Mouse (Mus musculus) forebrain, embryonic 14.5 days (tissue): ENCODE data around the gene Pdcd1lg2. TPM values are rescaled to one million over a fixed set of nuclear protein-coding genes. Genes with fewer than 3 reads are reported as not detected.

Experiments used
- ATAC-seq: fragments of 200-750 bp; cut with Nextera tagmentation; 2 replicates; pipeline ENCODE4 v1.8.0; 2017; ENCODE audit warnings: mild to moderate bottlenecking, moderate library complexity
- DNase-seq: peaks from one replicate; pipeline ENCODE4 v3.0.0-alpha.2; 2015; ENCODE audit warnings: low spot score
- H3K27ac ChIP-seq: fragments of 300-500 bp; sonication (generic); 2 replicates; pipeline ENCODE4 v1.5.1; 2014; ENCODE audit warnings: low read depth, mild to moderate bottlenecking, control low read depth, low read length, moderate library complexity
- H3K27me3 ChIP-seq: fragments of 300-500 bp; sonication (generic); replicated peaks from 2 replicates; pipeline ENCODE4 v1.6.1; 2014; ENCODE audit warnings: low read length, control low read depth, mixed read lengths; ENCODE audit not compliant: control insufficient read depth, insufficient read depth
- H3K36me3 ChIP-seq: fragments of 300-500 bp; sonication (generic); 2 replicates; pipeline ENCODE4 v1.6.1; 2014; ENCODE audit warnings: low read length, control low read depth; ENCODE audit not compliant: control insufficient read depth, insufficient read depth
- H3K4me1 ChIP-seq: fragments of 300-500 bp; sonication (generic); 2 replicates; pipeline ENCODE4 v1.6.1; 2014; ENCODE audit warnings: antibody characterized with exemption, low read length, control low read depth; ENCODE audit not compliant: control insufficient read depth, insufficient read depth
- H3K4me2 ChIP-seq: fragments of 300-500 bp; sonication (generic); 2 replicates; pipeline ENCODE4 v1.6.1; 2014; ENCODE audit warnings: mild to moderate bottlenecking, control low read depth, low read length
- H3K4me3 ChIP-seq: fragments of 300-500 bp; sonication (generic); 2 replicates; pipeline ENCODE4 v1.5.1; 2014; ENCODE audit warnings: low read depth, low read length, control low read depth
- H3K9ac ChIP-seq: fragments of 300-500 bp; sonication (generic); 2 replicates; pipeline ENCODE4 v1.6.1; 2014; ENCODE audit warnings: mild to moderate bottlenecking, low read length, control low read depth, moderate library complexity
- H3K9me3 ChIP-seq: fragments of 300-500 bp; sonication (generic); replicated peaks from 2 replicates; pipeline ENCODE4 v1.6.1; 2016; ENCODE audit warnings: low read length, control low read depth, mixed read lengths; ENCODE audit not compliant: control insufficient read depth
- WGBS: fragments of 180-500 bp; shearing (Covaris S2); extraction: QIAGEN DNeasy Blood & Tissue Kit; methylation state at CpG from one replicate; pipeline ENCODE4 v1.1.7; 2014; 5-methylcytosine and 5-hydroxymethylcytosine counted together
- polyA plus RNA-seq: library from polyadenylated mRNA; unstranded; fragments of >200 nt; fragmentation: Nextera tagmentation; extraction: Ambion mirVana; gene quantifications from 2 replicates; pipeline ENCODE4 v1.2.1, GENCODE M21; 2014

The Pdcd1lg2 gene
- polyA plus RNA-seq, 1 experiment from 2014 or later, result not detected

DNA sequence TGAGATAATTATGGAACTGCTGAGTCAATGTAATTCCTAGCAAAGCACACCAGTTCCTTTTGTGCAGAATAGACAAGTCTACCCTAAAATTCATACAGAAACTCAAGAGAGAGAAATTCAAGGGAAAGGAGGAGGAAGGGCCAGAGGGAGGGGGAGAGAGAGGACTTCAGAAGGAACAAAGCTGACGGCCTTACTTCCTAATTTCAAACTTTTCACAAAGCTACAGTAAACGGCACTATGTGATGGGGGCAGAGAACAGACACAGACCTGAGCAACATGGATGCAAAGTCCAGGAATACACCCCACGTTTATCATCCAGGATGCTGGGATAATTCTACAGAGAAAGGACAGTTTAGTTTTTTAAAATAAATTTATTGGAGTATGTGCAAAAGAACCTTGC lies 8.8 kb downstream of the Pdcd1lg2 start:
- H3K36me3 ChIP-seq, result no peaks in the 10 kb centered on the region
- 70% methylated on average over 3 of the region's 3 CpGs for WGBS
- H3K27me3 ChIP-seq, result no peaks in the 10 kb centered on the region
- no peak overlapping the region for H3K27ac ChIP-seq
- H3K9me3 ChIP-seq, result no peaks in the 10 kb centered on the region
- no peak for DNase-seq
- no peak overlapping the region for H3K4me3 ChIP-seq
- ATAC-seq, result no peak
- H3K4me2 ChIP-seq, result no peak overlapping the region
- no peak overlapping the region for H3K9ac ChIP-seq
- no peaks in the 10 kb centered on the region for H3K4me1 ChIP-seq

DNA sequence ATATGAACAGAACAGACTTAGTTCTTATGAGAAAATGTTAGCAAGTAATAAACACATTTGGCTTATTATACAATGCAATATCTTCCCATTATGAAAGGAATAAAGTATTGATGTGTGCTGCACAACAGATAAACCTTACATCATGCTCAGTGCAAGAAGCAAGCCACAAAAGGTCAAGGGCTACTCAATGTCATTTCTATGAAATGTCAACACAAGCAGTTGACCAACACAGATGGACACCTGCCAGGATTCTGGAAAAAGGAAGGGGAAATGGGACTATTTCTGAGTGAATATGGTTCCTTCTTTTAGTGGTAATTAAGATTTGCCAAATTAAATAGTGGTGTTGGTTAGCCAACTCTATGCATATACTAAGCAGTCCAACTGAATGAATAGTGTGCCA lies 9.2 kb downstream of the Pdcd1lg2 start:
- Histone ChIP-seq H3K27ac (no peak overlapping the region), H3K4me2 (no peak overlapping the region), H3K36me3 (no peaks in the 10 kb centered on the region), H3K9me3 (no peaks in the 10 kb centered on the region), H3K4me1 (no peaks in the 10 kb centered on the region), H3K9ac (no peak overlapping the region), H3K27me3 (no peaks in the 10 kb centered on the region), H3K4me3 (no peak overlapping the region)
- DNase-seq, result no peak
- no peak for ATAC-seq

DNA sequence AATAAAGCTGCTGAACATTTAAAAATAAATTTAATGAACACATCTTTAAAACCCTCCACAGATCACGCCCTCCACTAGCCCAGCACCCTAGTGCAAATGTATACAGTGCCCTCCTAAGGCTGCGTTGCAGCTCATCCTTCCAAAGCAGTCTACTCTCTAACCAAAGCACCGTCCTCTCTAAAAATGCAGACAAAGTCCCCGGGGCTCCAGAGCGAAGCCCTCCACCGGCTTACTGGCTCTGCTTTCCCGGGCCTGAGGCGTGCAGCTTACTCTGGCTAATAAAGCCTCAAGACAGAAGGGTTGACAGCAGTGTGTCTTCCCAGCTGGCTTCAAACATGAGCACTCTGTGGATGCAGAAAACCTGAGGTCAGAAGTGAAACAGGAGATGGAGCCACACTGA lies 9.7 kb downstream of the Pdcd1lg2 start:
- H3K27me3 ChIP-seq, result no peaks in the 10 kb centered on the region
- DNase-seq (no peak), ATAC-seq (no peak)
- no peak overlapping the region for H3K4me2 ChIP-seq
- H3K4me3 ChIP-seq, result no peak overlapping the region
- 87% methylated on average over 8 of the region's 8 CpGs for WGBS
- no peaks in the 10 kb centered on the region for H3K4me1 ChIP-seq
- H3K9ac ChIP-seq, result no peak overlapping the region
- H3K36me3 ChIP-seq, result no peaks in the 10 kb centered on the region
- no peaks in the 10 kb centered on the region for H3K9me3 ChIP-seq
- no peak overlapping the region for H3K27ac ChIP-seq

DNA sequence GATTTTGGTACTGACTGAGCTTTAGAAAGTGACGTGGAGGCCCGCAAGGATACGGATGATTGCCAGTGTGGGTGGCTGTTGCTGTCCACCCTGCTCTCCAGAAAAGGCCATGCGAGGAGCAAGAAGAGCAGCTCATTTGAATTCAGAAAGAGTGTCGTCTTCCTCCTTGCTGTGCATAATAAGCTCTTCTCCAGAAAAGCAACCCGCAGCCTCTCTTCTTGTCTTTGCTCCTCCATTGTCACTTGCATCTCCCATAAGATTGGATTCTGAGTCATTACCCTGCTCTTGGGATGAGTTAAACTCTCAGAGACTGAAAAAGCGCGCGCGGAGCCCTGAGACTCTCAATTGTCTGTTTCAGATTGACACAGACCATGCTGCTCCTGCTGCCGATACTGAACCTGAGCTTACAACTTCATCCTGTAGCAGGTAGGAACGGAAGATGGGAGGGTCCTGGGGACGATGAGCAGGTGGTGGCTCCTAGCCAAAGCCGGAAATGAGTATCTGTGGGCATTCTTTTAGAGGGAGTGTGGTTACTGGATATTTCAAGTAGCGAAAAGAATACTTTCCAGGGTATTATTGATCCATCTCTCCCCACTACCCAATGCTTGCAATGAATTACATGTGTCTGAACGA lies 11.4 kb downstream of the Pdcd1lg2 start:
- ATAC-seq (no peak), DNase-seq (no peak)
- Histone ChIP-seq H3K27me3 (no peaks in the 10 kb centered on the region), H3K4me3 (no peak overlapping the region), H3K4me1 (no peaks in the 10 kb centered on the region), H3K4me2 (no peak overlapping the region), H3K36me3 (no peaks in the 10 kb centered on the region), H3K9me3 (no peaks in the 10 kb centered on the region), H3K27ac (no peak overlapping the region), H3K9ac (no peak overlapping the region)
- WGBS, result 82% methylated on average over 16 of the region's 16 CpGs

DNA sequence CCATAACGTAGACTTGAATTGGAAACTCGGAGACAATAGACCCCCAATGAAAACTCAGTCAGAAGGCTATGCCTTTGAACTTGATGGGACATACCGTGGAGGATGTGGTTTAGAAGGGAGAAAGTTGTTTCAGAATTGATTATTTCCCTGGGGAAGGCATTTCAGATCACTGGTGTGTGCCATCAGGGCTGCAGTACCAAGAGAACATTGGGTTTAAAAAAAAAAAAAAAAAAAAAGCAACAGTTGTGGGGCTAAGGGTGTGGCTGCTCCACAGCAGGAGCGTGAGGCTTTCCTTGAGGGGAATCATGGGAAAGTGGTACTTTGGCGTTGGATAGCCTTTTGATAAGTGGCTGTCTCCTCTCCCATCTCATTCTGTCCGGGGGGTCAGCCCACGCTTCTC lies 12.1 kb downstream of the Pdcd1lg2 start:
- WGBS, result 81% methylated on average over 7 of the region's 7 CpGs
- Histone ChIP-seq H3K4me2 (no peak overlapping the region), H3K9me3 (no peaks in the 10 kb centered on the region), H3K27ac (no peak overlapping the region), H3K36me3 (no peaks in the 10 kb centered on the region), H3K27me3 (no peaks in the 10 kb centered on the region), H3K9ac (no peak overlapping the region), H3K4me1 (no peaks in the 10 kb centered on the region), H3K4me3 (no peak overlapping the region)
- ATAC-seq, result no peak
- no peak for DNase-seq

DNA sequence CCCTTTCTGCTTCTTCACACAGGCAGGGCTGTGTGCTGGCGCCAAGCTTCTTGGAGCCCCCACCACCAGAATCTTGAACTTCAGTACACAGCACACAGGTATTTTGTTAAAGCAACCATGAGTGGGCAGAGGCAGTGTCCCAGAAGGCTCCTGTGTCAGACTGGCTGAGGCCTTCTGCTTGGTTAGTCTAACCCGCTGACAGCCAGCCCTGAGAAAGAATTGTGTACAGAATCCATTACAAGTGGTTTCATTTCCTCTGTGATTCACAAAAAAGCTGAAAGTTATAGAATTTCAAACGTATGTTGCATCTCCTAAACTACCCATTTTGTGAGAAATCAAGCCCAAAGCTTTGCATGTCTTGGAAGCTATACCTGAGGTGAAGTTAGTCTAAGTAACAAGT lies 19.8 kb downstream of the Pdcd1lg2 start:
- no peak for ATAC-seq
- H3K4me2 ChIP-seq, result no peak overlapping the region
- no peak overlapping the region for H3K27ac ChIP-seq
- H3K9ac ChIP-seq, result no peak overlapping the region
- H3K36me3 ChIP-seq, result no peaks in the 10 kb centered on the region
- no peaks in the 10 kb centered on the region for H3K27me3 ChIP-seq
- H3K9me3 ChIP-seq, result no peaks in the 10 kb centered on the region
- no peak for DNase-seq
- H3K4me1 ChIP-seq, result no peaks in the 10 kb centered on the region
- no peak overlapping the region for H3K4me3 ChIP-seq
- whole genome bisulfite sequencing, result 81% methylated on average over 3 of the region's 3 CpGs

DNA sequence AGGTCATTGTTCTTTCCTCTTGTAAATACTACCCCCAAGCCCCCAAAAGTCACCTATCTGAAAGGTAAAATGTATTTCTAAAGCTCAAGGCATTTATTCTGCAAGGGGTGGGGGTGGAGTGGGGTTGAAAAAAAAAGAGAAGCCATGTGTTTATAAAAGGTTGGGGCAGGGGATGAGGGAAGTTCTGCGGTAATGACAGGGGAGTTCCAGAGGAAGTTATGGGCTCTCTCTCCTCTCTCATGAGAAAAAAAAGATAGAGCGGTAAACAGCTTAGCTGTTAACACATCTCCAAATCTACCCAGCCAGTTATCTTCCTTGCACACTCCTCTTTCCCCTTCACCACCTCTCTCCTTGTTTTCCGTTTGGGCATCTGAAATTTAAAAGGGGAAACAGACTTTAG lies 20.2 kb downstream of the Pdcd1lg2 start:
- no peak overlapping the region for H3K4me3 ChIP-seq
- 88% methylated on average over 3 of the region's 3 CpGs for WGBS
- H3K27ac ChIP-seq, result no peak overlapping the region
- no peak overlapping the region for H3K9ac ChIP-seq
- ATAC-seq (no peak), DNase-seq (no peak)
- H3K4me2 ChIP-seq, result no peak overlapping the region
- H3K36me3 ChIP-seq, result no peaks in the 10 kb centered on the region
- H3K9me3 ChIP-seq, result no peaks in the 10 kb centered on the region
- H3K4me1 ChIP-seq, result no peaks in the 10 kb centered on the region
- H3K27me3 ChIP-seq, result no peaks in the 10 kb centered on the region

DNA sequence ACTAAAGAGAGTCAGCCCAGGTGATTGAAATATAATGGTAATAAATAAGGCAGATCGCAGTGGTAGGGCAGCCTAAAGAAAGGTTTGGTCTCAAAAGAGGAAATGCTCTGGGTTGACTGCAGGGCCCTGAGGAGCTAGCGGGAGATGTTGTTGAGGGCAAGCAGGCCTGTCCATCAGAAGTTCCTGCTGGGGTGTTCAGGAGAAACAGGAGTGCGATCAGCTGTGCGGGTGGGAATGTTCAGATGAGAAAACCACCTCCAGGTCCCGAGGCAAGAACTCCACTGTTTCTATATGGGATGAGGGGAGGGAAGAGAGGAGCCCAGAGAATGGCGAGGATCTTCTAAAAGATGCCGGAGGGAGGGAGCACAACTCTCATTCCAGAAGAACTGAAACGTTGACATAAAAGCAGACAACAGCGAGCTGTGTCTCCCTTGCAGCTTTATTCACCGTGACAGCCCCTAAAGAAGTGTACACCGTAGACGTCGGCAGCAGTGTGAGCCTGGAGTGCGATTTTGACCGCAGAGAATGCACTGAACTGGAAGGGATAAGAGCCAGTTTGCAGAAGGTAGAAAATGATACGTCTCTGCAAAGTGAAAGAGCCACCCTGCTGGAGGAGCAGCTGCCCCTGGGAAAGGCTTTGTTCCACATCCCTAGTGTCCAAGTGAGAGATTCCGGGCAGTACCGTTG lies 26.2 kb downstream of the Pdcd1lg2 start:
- H3K36me3 ChIP-seq, result no peaks in the 10 kb centered on the region
- H3K4me2 ChIP-seq, result no peak overlapping the region
- no peaks in the 10 kb centered on the region for H3K4me1 ChIP-seq
- H3K4me3 ChIP-seq, result no peak overlapping the region
- DNase-seq, result no peak
- no peak overlapping the region for H3K27ac ChIP-seq
- 85% methylated on average over 18 of the region's 18 CpGs for WGBS
- no peak overlapping the region for H3K9ac ChIP-seq
- H3K9me3 ChIP-seq, result no peaks in the 10 kb centered on the region
- no peak for ATAC-seq
- H3K27me3 ChIP-seq, result no peaks in the 10 kb centered on the region

DNA sequence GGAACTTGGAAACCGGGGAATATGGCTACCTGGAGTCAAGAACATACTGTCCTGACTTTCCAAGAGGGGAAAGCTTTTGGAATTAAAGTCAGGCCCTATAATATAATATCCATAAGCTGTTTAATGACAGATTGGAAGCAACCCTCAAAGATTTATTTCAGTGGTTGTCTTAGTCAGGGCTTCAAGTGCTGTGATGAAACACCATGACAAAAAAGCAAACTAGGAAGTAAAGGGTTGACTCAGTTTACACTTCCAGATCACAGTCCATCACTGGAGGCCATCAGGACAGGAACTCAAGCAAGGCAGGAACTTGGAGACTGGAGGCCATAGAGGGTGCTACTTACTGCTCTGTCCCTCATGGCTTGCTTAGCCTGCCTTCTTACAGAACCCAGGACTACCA lies 27.1 kb downstream of the Pdcd1lg2 start:
- Histone ChIP-seq H3K4me3 (no peak overlapping the region), H3K4me2 (no peak overlapping the region), H3K9me3 (no peaks in the 10 kb centered on the region), H3K27ac (no peak overlapping the region), H3K9ac (no peak overlapping the region), H3K36me3 (no peaks in the 10 kb centered on the region), H3K27me3 (no peaks in the 10 kb centered on the region), H3K4me1 (no peaks in the 10 kb centered on the region)
- ATAC-seq (no peak), DNase-seq (no peak)
- 100% methylated on average over 1 of the region's 1 CpGs for WGBS
